Mouse (Mus musculus): ENCODE results near the gene Dgka. TPM values are rescaled to one million over a fixed set of nuclear protein-coding genes. Genes with fewer than 3 reads are reported as not detected.

Gene Dgka
- 9.1 and 13.5 TPM in 2 replicates for polyA plus RNA-seq (2012; rRNA removed)

DNA sequence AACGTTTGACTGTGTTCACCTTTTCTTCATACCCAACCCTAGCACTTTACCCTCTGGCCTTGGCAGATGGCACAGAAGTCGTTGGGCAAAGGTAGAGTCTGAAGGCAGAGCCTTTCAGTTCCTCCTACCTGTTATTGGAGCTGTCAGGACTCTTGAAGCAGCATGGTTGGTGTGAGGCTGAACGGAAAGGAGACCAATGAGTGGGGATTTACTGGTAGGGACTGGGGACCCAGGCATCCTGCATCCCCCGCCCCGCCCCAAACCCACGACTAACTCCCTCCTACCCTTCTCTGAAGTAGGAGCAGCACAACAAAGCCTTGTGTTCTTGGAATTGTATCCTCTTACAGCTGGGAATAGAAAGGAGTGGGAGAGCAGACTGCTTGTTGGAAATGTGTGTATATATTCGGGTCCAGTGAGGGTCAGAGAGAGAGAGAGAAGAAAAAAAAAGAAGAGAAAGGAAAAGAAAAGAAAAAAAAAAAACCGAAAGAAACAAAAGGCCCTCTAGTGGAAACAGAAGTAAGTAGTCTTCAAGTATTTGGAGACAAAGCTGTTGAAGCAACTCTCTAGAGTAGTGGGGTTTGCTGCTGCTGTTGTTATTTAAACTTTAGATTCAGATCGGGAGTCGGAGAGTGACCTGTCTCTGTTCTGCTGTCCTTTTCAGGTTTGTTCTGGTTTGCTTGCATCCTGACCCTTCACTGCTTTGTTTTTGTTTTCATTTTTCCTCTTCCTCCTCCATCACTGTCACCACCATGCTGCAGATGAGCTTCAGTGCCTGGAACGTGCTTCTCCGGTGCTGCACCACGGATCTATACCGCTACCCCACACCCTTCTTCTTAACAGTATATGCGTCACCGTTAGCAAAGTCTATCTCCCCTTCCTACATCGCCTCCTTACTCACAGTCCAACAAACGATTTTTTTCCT is at the start of gene Dgka:
TSS of gene Dgka (minus strand) at position 176 of the 922 bp plus-strand sequence.

GRCm38 (mm10) chr10:128790398-128791124 is 45.9 kb upstream of the Dgka start, which contains the start of gene Mmp19:
TSS of gene Mmp19 (plus strand) at chr10:128790910.

DNA sequence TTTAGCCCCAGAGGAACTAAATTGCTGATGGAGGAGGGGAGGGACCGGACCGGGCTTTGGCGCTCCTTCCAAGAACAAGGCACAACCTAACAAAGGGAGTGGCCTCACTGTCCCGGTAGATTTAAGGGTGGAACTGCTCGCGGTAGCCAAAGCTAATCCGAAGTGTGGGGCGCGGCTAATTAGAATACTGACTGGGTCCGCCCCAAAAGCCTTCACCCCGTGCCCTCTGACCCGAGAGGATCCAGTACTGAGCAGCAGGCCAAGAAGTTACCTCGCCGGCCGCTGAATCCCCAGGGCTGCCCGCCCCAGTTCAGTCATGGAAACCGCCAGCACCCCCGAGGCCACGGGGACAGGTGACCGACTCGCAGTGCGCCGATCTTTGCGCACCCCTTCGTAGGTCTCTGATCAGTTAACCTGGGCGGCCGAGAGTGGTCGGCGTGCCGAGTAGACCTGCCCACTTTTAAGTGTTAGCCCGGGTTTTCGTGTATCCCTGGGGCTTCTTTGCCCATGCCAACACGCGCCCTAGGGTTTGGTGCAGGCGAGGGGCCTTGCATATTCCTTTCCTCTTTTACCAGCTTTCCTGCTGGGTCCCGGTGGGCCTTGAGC is 3.1 kb upstream of the Dgka start, which contains the start of gene Pym1:
TSS of gene Pym1 (plus strand) at position 244 of the 606 bp plus-strand sequence.

DNA sequence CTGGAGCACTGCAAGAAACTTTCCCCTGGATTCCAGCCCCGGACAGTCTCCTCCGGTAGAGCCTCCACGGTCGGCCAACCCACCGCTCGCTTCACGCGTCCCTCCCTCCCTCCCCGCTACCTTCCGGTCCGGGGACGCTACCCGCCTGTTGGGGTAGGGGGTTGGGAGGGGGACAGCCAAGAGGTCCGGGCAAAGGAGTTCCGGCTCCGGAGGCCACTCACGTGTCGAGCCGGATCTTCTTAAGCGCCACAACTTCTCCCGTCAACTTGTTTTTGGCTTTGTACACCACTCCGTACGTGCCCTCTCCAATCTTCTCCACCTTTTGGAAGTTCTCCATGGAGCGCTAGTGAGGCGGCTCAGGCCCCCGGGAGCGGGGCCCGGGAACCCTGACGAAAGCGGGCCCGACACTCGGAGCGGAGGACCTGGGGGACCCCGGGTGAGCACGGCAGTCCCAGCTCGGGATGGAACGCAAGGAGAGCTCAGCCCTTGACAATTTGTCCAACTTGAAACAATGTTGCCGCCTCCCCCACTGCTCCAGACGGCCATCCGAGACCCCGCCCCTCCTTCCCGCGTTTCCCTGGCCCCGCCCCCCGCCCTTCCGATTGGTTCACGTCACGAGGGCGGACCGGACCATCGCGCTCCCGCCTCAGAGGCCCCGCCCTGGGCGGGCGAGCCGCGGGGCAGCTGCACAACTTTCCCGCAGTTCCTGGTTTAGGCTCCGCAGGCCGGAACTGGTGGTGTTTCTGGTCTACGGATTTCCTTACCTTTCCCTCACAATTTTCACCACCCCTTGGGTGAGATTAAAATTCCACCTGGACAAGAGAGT is 40.0 kb downstream of the Dgka start, which contains the start of gene Cdk2:
TSS of gene Cdk2 (minus strand) at position 541 of the 826 bp plus-strand sequence.

GRCm38 (mm10) chr10:128703895-128704294 is 40.8 kb downstream of the Dgka start, which contains the start of gene Pmel:
TSS of gene Pmel (plus strand) at chr10:128704195.

GRCm38 (mm10) chr10:128695992-128696807 is 48.5 kb downstream of the Dgka start, which contains the start of gene Rab5b:
TSS of gene Rab5b (minus strand) at chr10:128696264.

GRCm38 (mm10) chr10:128673763-128674468 is 70.7 kb downstream of the Dgka start, which contains the start of gene Suox:
TSS of gene Suox (minus strand) at chr10:128674073.

Other genes with a start within 250 kb of the Dgka start
- 30.5 and 38.6 TPM in 2 replicates for gene Myl6b, start 246.2 kb downstream of the Dgka start, polyA plus RNA-seq (2012; rRNA removed)
- gene Esyt1, start 219.0 kb downstream of the Dgka start, polyA plus RNA-seq (2012; rRNA removed) = 16.6 and 28.0 TPM in 2 replicates
- gene Zc3h10, start 197.1 kb downstream of the Dgka start, polyA plus RNA-seq (2012; rRNA removed) = 18.2 and 19.1 TPM in 2 replicates
- 3,335 and 3,553 TPM in 2 replicates for gene Rpl41, start 195.6 kb downstream of the Dgka start, polyA plus RNA-seq (2012; rRNA removed)
- gene Pa2g4, start 178.9 kb downstream of the Dgka start, polyA plus RNA-seq (2012; rRNA removed) = 155 and 169 TPM in 2 replicates
- 0.85 and 5.3 TPM in 2 replicates for gene Erbb3, start 155.2 kb downstream of the Dgka start, polyA plus RNA-seq (2012; rRNA removed)
- 1,129 and 1,158 TPM in 2 replicates for gene Rps26, start 118.1 kb downstream of the Dgka start, polyA plus RNA-seq (2012; rRNA removed)
- 20.6 and 21.6 TPM in 2 replicates for gene Ikzf4, start 98.9 kb downstream of the Dgka start, polyA plus RNA-seq (2012; rRNA removed)
- 11.9 and 12.8 TPM in 2 replicates for gene Suox, start 70.8 kb downstream of the Dgka start, polyA plus RNA-seq (2012; rRNA removed)
- gene Rab5b, start 48.6 kb downstream of the Dgka start, polyA plus RNA-seq (2012; rRNA removed) = 99.1 and 109 TPM in 2 replicates
- gene Pmel, start 40.7 kb downstream of the Dgka start, polyA plus RNA-seq (2012; rRNA removed) = 0.32 and 2.9 TPM in 2 replicates
- 42.0 and 48.0 TPM in 2 replicates for gene Cdk2, start 39.8 kb downstream of the Dgka start, polyA plus RNA-seq (2012; rRNA removed)
- gene Pym1, start 3.0 kb upstream of the Dgka start, polyA plus RNA-seq (2012; rRNA removed) = 67.1 and 67.8 TPM in 2 replicates
- 0.69 and 0.94 TPM in 2 replicates for gene Mmp19, start 46.1 kb upstream of the Dgka start, polyA plus RNA-seq (2012; rRNA removed)
- 27.9 and 30.6 TPM in 2 replicates for gene Dnajc14, start 59.2 kb upstream of the Dgka start, polyA plus RNA-seq (2012; rRNA removed)
- gene Tmem198b, start 59.5 kb upstream of the Dgka start, polyA plus RNA-seq (2012; rRNA removed) = 25.4 and 29.3 TPM in 2 replicates
- 110 and 120 TPM in 2 replicates for gene Sarnp, start 72.5 kb upstream of the Dgka start, polyA plus RNA-seq (2012; rRNA removed)
- 28.1 and 30.3 TPM in 2 replicates for gene Ormdl2, start 76.8 kb upstream of the Dgka start, polyA plus RNA-seq (2012; rRNA removed)
- 13.5 and 14.0 TPM in 2 replicates for gene Gdf11, start 146.9 kb upstream of the Dgka start, polyA plus RNA-seq (2012; rRNA removed)
- 92.6 and 159 TPM in 2 replicates for gene Cd63, start 156.1 kb upstream of the Dgka start, polyA plus RNA-seq (2012; rRNA removed)
- 17.9 and 20.8 TPM in 2 replicates for gene Rdh5, start 178.0 kb upstream of the Dgka start, polyA plus RNA-seq (2012; rRNA removed)
- gene Bloc1s1, start 179.2 kb upstream of the Dgka start, polyA plus RNA-seq (2012; rRNA removed) = 315 and 318 TPM in 2 replicates
- gene Itga7, start 189.0 kb upstream of the Dgka start, polyA plus RNA-seq (2012; rRNA removed) = 4.4 and 11.0 TPM in 2 replicates
- not detected in 2 replicates for gene Mettl7b, start 216.1 kb upstream of the Dgka start, polyA plus RNA-seq (2012; rRNA removed)
- not detected in 2 replicates for gene Olfr9, start 244.6 kb upstream of the Dgka start, polyA plus RNA-seq (2012; rRNA removed)